Mouse (Mus musculus) kidney, postnatal 14 days (tissue): ENCODE measurements around the gene Olfr974.
"Not testable (repeated sequence)": the region's sequence is repeated elsewhere in the genome, so short reads cannot be mapped to it uniquely, and the experiment has no call there.

Experiments used
- DNase-seq: peaks from one replicate; pipeline ENCODE4 v3.0.0; 2022; ENCODE audit warnings: mixed read lengths

Gene Olfr974

GRCm38 (mm10) chr9:39937201-39937600 is at the start of gene Olfr974:
Gene Olfr974 (plus strand): TSS chr9:39937501.
- DNase-seq, result no peak

GRCm38 (mm10) chr9:39905106-39905505 is 32.2 kb upstream of the Olfr974 start:
- no peak for DNase-seq

GRCm38 (mm10) chr9:39907036-39907435 is 30.3 kb upstream of the Olfr974 start, which contains the start of gene Olfr229:
Gene Olfr229 (plus strand): TSS chr9:39907336.
- DNase-seq, result no peak

- DNase-seq, result no peak
Measured at GRCm38 (mm10) chr9:39909939-39910338, 27.4 kb upstream of the Olfr974 start.

GRCm38 (mm10) chr9:39927975-39928836 is 9.1 kb upstream of the Olfr974 start:
- DNase-seq, result not testable (repeated sequence)

- not testable (repeated sequence) for DNase-seq
Measured at GRCm38 (mm10) chr9:39928837-39929236, 8.5 kb upstream of the Olfr974 start.

- no peak for DNase-seq
Measured at GRCm38 (mm10) chr9:39951946-39952345, 14.6 kb downstream of the Olfr974 start, which contains the start of gene Olfr975. Gene Olfr975 (minus strand): TSS chr9:39952046.

GRCm38 (mm10) chr9:39961033-39961432 is 23.7 kb downstream of the Olfr974 start, which contains the start of gene Olfr976:
Gene Olfr976 (minus strand): TSS chr9:39961133.
- not testable (repeated sequence) for DNase-seq

- not testable (repeated sequence) for DNase-seq
Measured at GRCm38 (mm10) chr9:39976581-39977145, 39.4 kb downstream of the Olfr974 start.

GRCm38 (mm10) chr9:39991813-39992212 is 54.5 kb downstream of the Olfr974 start, which contains the start of gene Olfr978:
Gene Olfr978 (plus strand): TSS chr9:39992113.
- DNase-seq, result no peak
